Mouse (Mus musculus) retina, adult 2 months (tissue): ENCODE measurements around the gene Plxnb2.

Experiments
- DNase-seq: peaks from one replicate; pipeline ENCODE4 v3.0.0-alpha.2; 2012; ENCODE audit warnings: low read depth, low spot score

Plxnb2 gene

DNA sequence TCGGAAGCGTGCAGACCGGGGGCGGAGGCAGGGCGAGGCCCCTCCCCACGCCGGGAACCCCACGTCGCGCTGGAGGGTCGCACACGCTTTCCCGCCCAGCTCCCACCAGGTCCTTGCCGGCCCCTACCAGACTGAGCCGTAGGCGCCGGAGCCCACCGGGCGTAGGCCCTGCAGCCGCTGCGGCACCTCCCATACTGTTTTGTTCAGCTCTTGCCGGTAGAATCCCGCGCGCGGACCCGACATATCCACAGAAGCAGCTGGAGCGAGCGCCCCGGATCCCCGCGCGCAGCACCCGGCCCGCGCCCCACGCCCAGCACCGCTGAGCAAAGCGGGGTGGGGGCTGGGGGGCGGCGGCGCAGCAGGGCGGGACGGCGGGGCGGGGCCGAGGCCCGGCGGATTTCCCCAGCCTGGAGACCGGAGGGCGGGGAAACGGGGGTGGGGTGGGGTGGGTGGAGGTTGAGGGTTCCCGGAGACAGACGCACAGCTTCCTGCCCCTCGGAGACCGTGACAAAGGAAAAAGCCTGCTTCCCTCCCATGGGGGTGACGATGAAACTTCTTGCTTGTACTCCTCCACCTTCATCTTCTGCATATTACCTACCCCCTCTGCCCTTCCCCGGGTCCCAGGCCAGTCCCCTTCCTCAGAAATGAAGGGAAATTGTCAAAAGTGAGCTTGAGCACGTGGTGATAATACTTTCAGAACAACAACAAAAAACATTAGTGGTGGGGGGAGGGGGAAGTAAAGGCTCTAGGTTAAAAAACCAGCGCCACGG, 31.1 kb downstream of the Plxnb2 start, which contains the start of gene Mapk11:
Gene Mapk11 (minus strand): TSS at position 358 of the 770 bp plus-strand sequence.
- no peak for DNase-seq

DNA sequence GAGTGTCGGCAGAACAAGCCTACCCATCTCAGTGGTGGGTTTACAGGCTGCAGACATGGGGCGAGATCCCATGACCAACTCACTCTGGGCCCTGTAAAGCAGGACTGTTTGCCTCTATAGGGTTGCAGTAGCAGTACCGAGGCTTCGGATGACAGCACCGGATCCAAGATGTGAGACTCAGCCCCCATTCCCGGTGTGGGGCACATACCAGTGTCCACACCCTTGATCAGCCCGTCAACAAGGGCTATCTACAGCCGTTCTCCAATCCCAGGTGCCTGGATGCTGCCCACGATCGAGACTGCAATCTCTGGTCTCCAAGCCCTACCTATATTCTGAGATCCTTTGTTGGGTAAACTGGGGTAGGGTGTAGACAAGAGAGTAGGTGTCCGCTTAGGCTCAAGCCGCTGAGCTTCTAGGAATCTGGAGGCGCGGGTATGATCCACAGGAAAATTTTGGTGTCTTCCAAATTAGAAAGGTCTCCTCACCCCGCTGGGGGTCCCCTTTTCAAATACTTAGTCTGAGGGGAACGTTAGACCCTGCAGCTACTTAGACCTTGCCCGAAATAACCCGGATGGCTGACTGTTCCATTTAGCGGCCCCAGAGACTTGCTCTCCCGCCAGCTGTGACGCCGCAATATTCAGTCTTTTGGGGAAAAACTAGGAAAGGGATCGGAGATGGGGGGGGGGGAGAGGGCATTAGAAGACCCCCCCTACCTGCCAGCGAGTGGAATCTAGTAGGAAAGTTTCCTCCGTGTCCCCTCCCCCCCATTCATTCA, 31.9 kb downstream of the Plxnb2 start:
- no peak for DNase-seq

DNA sequence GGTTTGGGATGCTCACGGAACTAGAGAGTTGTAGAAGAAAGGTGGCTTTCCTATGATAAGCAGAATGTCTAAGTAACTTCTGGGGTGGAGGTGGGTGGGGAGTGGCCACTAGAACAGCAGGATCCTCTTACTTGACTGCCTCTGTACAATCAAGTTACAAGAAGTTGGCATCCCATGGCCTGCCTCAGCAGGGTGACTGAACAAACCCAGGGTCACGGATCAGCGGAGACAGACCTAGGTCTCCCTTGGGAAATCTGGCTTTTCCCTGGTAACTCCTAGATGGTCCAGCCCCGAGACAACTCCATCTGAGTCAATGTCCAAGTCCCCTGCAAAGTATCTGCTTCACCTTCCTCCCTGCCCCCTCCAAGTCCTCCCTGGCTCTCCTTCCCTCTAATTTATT, 32.7 kb downstream of the Plxnb2 start:
- DNase-seq = no peak

DNA sequence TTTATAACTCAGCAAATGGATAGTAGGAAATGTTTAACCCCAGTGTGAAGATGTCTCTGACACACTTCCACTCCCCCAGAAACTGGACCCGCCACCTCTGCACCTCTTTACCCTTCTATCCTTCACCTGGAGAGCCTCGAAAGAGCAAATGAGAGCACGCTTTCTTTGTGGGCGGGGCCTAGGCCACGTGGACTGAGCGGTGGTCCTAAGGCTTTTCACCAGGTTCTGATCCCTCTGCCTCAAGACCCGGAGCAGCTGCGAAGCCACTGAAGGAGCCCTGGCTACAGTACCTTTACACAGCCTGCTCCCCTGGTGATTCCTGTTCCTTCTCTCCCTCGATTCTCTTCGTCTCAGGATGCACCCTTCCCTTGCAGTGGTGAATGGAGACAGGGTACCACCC, 33.1 kb downstream of the Plxnb2 start:
- DNase-seq = no peak

DNA sequence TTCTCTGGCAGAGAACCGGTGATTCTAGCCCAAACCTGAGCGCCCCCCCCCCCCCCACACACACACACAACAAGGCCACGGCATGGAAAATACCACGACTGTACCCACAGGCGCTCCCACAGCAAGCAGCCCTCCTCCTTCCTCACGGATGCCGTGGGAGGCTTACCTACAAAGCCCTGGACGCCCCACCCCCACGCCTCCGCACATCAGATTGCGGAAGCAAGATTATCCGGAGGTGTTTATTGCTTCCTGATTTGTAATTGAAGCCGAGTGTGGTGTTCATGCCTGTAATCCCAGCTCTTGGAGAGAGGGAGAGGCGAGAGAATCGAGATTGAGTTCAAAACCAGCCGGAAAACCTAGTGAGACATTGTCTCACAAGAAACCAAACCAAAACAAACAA, 33.6 kb downstream of the Plxnb2 start:
- no peak for DNase-seq

DNA sequence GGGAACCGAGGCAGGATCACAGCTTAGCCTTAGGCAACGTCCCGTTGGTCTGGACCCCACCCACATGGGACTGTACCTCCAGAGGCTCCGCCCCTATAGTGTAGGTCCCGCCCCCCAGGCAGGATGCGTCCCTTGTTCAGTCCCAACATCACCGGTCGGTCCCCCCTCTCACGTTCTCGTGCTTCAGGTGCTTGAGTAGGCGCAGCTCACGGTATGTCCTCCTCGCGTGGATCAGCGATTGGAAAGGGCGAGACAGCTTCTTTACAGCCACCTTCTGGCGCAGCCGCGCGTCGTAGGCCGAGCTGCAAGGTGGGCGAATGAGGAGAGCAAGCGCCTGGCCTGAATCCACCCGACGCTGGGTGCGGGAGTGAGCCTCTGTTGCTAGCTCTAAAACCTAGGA, 34.1 kb downstream of the Plxnb2 start:
- no peak for DNase-seq

DNA sequence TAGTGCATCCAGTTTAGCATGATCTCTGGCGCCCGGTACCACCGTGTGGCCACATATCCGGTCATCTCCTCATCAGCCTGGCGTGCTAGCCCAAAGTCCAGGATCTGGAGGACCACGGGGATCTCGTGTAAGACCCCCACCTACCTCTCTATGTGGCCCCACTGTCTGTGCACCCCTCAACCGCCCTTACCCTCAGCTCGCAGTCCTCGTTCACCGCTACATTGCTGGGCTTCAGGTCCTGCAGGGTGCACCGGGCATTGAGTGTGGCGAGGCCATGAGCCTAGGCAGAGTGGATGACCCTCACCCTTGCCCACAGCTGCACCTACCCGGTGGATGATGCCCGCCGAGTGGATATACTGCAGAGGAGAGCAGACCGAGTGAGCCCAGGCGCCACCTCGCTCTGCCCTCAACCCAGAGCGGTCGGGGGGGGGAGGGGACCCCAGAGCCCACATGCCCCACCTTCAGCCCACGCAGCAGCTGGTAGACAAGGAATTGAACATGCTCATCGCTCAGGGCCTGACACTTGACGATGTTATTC, 34.7 kb downstream of the Plxnb2 start:
- no peak for DNase-seq

DNA sequence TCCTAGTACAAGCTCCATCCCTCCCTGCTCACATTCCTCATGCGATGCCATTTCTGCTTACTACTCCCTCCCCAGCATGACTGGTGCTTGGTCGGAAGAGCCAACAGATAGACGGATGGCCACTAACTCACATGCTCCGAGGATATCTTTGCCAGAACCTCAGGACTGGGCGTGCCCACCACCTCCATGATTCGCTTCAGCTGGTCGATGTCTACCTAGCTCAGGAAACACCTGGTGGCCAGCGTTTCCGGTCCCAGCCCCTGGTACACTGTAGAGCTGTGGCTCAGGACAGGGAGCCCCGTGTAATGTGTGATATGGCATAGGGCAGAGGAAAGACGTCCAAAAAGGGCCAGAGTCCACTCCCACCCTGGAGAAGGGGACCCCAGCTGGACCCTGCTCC, 35.6 kb downstream of the Plxnb2 start:
- DNase-seq = no peak

DNA sequence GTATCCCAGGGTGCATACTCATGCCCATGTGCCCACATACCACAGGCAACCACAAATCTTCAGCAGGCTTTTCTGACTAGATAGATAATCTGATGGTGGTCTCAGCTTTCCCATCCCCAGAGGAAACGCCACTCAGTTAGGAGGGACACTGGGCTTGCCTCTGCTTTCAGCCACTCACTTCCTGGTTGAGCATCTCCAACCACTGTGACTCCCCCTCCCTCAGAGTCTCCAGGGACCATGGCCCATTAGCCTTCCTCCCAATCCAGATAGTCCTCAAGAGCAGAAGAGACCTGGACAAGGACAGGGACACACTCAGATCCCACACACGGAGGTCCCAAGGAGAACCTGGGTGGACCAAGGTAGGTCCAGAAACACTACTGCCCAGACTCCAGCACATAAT, 37.5 kb downstream of the Plxnb2 start:
- DNase-seq = no peak

DNA sequence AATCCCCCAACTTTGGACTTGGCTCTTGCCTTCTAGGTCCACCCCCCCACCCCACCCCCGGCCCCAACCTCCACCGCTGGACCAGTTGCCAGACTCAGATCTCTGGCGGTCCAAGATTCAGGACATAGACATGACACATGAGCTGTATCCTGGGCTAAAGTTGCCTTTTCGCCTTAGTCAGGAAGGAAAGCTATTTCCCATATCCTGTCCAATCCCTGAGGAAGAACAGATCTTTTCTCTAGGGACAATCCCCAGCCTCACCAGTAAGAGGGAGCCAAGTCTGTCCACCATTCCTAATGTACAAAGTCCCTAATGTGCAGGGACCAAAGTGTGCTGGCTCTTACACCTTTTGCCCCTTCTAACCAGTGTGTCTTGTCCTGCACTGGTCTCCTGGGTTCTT, 38.7 kb downstream of the Plxnb2 start:
- no peak for DNase-seq

DNA sequence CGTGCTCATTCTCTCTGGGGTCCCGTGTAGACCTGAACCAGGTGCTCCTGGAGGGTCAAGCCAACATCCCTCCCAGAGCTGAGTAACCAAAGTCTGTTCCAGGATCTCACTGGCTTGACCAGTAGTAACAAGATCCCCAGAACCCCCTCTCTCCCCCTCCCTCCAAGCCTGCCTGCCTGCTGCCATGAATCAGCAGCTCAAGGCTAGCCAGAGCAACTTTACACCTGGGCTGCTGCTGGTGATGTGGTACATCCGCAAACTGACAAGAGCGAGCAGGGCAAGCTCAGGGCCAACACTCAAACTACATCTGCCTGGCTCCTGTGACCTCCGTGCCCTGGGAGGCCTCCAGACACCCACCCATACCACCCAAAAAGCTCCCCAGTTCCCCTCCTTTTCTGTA, 39.1 kb downstream of the Plxnb2 start:
- DNase-seq = no peak

DNA sequence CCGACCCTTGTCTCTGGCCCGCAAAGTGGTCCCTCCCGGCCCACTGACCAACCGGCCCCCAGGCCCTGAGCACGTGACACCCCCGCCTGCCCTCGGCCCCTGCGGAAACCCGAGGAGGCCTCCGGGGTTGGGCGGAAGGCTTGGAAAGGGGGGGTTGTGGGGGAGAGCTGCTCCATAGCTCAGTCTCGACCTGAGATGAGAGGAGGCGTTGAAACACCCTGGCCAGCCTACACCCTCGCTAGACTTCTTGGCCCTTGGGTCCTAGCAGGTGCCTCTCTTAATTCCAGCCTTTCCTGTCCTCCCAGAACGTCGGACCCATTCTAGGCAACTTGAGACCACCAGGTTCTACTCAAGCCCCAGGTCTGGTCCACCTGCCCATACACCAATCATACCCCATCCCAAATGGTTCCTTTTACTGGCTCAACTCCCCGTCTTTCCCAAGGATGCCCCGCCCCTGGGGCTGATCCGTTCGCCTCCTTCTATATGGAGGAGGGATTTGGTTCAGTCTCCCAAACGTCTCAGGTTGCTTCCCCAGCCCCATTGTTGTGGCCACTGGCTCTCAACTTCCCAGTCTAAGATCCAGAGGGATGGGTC, 39.8 kb downstream of the Plxnb2 start, which contains the start of gene Mapk12:
Gene Mapk12 (minus strand): TSS at position 45 of the 594 bp plus-strand sequence.
- DNase-seq = no peak

DNA sequence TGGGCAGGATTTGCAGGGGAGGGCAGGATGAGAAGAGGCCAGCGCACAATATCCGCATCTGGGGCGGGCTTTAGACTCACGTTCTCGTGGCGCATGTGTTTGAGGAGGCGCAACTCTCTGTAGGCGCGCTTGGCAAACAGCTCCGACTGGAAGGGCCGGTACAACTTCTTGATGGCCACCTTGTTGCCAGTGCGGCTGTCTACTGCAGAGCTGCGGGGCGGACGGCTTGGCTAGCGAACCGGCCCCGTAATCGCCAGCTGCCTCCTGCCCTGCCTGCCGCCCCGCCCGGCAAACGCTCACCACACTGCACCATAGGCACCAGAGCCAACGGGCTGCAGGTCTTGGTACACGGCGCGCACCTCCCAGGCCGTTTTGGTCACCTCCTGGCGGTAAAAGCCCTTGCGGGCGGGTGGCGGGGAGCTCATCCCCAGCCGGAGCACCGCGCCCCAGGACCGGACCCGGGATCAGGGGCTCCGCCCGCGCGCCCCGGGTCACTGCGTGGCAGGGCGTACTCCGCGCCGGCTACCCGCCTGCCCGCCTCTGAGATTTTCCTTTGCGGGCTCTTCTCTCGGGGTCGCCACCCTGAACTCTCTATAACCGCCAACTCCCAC, 40.4 kb downstream of the Plxnb2 start:
- DNase-seq = no peak

DNA sequence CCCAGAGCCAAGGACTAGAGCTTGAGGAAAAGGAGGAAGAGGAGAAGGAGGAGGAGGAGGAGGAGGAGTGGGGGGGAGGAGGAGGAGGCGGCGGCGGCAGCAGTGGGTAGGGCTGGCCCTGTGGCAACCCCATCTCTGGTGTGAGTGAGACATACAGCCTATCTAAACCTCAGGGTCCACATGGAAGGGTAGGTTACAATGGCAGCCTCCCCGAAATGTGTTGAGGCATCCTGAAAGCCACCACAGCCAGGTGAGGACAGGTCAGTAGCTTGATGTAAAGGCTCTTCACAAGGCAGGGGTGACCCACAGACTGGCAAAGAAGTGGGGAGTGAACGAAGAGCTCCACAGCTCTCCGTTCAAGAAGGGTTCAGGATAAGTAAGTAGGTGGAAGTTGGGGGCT, 42.1 kb downstream of the Plxnb2 start:
- DNase-seq = no peak

DNA sequence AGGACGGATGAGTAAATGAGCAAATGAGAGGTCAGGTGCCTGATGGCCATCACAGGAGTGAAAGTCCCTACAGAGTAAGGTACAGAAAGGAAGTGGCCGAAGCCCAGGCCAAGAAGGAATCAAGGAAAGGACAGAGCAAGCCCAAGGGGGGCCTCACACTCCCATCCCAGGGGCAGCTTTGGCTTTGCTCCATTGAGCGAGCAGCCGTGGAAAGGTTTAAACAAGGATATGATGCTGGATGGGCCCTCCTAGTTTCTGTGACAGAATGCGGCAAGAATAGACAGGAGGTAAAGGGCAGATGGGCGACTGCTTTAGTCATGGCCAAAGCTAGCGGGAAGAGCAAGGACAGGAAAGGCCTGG, 42.6 kb downstream of the Plxnb2 start:
- no peak for DNase-seq

DNA sequence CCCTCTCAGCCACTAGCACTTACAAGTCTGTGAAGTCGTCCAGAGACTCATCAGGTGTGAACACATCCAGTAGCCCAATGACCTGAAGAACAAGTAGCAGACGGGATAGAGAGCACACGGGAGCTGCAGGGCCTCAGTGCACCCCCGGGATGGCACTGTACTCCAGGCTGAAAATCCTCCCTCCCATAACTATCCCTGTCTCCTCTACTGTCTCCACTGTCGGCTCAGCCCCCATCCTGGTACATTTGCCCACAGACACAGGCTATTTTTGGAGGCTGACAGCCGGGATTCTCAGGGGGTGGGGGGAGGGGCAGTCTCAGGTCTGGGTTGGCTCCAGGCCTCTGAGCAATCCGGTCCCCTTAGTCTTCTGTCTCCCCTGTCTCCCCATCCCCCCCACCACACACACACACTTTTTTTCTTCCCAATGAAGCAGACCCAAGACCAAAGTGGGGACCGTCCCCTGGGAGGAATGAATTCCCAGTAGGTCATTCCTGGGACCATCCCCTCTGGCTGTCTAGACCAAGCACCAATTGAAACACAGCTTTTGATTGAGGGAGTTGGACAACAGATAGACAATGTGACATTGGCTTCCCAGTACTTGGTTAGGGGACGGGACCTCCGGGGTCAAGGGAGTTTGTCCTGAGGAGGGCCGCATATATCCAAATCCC, 43.1 kb downstream of the Plxnb2 start:
- DNase-seq = no peak

DNA sequence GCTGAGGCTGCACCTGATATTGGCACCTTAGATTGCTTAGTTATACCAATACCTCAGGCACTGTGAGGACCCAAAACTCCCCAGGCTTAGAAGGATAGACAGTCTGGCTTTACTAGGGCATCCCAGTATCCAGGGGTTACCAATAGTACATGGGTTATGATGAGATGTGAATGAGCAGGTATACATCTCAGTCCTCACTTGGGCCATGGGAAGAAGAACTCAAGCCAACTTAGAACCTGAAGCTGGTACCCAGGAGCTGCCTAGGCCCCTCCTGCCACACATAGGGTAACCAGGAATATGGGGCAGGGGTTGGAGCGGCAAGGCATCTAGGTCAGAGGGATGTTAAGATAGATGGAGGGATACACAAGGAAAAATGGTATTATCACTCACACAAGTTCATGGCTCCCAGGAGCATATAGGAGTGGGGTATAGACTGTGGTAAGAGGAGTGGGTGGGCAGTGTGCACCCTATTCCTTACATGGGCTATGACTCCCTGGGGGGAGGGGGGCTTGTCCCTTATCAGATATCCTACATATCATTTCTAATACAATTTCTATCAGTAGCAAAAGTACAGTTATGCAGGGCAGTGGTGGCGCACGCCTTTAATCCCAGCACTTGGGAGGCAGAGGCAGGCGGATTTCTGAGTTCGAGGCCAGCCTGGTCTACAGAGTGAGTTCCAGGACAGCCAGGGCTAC, 44.0 kb downstream of the Plxnb2 start:
- DNase-seq = no peak

DNA sequence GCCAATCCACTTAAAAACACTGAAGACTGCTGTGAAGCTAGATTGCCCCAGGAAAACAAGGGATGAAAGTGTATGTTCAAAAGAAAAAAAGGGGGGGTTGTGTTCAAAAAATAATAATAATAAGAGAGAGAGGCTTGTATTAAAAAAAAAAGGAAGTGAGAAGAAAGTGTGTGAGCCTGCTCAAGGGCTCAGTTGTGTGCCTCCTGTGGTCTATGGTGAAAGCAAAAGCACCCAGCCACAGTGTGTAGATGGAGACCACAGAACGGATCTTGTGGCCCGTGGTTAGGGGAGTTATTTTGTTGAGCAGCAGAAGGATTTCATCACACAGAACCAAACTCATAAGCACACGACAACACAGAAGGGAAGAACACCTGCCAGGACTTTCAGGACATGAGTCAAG, 49.3 kb downstream of the Plxnb2 start:
- no peak for DNase-seq

DNA sequence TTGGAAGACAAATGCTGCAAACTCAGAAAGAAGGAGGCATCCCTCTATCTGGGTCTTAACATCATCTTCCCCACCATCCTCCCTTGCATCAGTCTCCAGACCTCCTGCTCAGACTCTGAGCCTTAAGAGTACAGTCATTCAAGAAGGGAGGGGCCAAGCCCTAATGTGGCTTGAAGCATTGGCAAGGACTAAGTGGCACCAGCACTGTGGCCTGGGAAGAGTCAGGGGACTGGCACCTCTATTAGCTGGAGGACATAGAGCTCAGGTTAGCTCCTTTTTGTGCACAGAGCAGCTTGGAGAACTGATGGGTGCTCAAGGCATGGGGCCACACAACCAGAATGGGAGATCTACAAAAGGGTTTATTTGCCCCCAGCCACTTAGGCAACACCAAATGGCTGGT, 50.3 kb downstream of the Plxnb2 start:
- DNase-seq = no peak

DNA sequence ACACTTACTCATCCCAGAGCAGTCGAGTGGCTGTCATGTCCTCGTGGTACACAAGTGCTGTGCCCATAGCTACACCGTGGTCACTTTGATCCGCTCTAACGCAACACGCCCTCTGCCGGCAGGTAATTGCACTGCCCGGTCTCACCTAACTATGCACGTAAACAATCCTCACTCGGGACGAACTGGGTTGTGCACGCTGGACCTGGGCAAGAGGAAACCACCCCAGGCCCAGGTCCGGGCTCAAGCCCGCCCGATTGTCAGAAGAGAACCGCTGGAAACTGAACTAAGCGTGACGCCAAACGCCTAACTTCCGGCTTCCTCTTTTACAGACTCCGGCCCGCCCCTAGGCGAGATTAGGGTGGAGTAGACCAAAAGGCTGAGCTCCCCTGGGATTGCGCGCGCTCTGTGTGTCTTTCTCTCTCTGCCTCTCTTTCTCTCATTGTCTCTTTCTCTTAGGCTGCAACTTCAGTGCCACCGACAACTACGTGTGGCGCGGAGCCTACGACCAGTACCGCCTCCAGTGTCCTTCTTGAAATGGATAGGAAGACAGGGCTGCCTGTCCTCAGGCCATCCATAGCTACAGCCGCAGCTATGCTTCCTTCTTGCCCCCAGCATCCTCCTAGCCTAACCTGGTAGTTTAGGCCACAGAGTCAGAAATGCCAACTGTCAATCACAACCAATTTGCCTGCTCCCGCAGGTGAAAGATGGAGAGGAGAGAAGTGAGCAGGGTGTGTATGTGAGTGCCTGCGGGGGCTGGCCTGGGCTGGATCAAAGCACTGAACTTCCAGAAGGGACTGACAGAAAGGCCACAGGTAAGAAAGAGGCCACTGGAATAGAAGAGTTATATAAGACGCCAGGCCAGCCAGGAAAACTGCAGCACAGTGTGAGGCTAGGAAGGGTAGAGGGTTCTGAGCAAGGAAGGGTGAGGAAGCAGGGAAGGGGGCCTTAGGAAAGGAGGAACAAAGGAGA, 51.9 kb downstream of the Plxnb2 start, which contains the start of gene Hdac10:
Gene Hdac10 (minus strand): TSS at position 319 of the 969 bp plus-strand sequence.
- peak; percentile 74 for DNase-seq
